Mouse (Mus musculus): ENCODE measurements at regions not wholly inside any gene's neighbourhood (a gene's known extent, or its start where the extent isn't known, plus 50 kb on each side); places are given as distances from the start of the nearest gene placed in this dataset.

- no peaks in the 10 kb centered on the region for H3K27me3 ChIP-seq (replicated peaks; ENCODE audit: control insufficient read depth, insufficient read depth, low read length)
- no peak overlapping the region for H3K27ac ChIP-seq (ENCODE audit: low read depth, low read length)
- no peak overlapping the region for H3K9ac ChIP-seq (ENCODE audit: low read depth, low read length)
- H3K4me3 ChIP-seq (ENCODE audit: low read length): no peak overlapping the region
- no peaks in the 10 kb centered on the region for H3K36me3 ChIP-seq (ENCODE audit: control insufficient read depth, insufficient read depth, low read length)
- no peak for ATAC-seq
- H3K4me1 ChIP-seq (ENCODE audit: control insufficient read depth, insufficient read depth, low read depth, low read length): no peaks in the 10 kb centered on the region
- H3K4me2 ChIP-seq (ENCODE audit: low read length): no peak overlapping the region
- no peaks in the 10 kb centered on the region for H3K9me3 ChIP-seq (ENCODE audit: control insufficient read depth, low read length)
Observed at GRCm38 (mm10) chr2:47263690-47264089, 1550.2 kb upstream of the Acvr2a start.

- 85% methylated on average over 2 of the region's 2 CpGs for WGBS
- no peak overlapping the region for H3K9ac ChIP-seq (ENCODE audit: low read depth, low read length)
Observed at GRCm38 (mm10) chr2:47265901-47266300, 1548.0 kb upstream of the Acvr2a start.

DNA sequence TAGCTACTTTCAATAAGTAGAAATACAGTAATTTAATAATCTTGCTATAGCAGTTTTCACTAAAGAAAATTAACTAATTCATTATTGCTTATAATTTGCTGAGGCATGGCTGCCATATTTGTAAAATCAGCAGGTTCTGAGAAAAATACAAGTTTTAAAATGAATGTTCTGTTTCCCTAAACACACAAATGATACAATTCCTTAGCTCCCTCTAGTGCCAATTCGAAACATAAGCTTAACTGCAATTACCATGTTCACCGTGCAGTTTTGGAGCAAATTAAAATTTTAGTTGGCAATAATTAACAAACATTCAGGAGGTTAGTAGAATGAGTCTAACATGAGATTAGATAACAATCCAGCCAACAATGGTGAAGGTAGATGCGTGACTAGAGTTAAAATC, 1518.4 kb upstream of the Acvr2a start:
- Histone ChIP-seq H3K4me3 (ENCODE audit: low read length) (no peak overlapping the region), H3K4me2 (ENCODE audit: low read length) (no peak overlapping the region), H3K9me3 (ENCODE audit: control insufficient read depth, low read length) (no peaks in the 10 kb centered on the region), H3K9ac (ENCODE audit: low read depth, low read length) (no peak overlapping the region), H3K27me3 (replicated peaks; ENCODE audit: control insufficient read depth, insufficient read depth, low read length) (no peaks in the 10 kb centered on the region), H3K4me1 (ENCODE audit: control insufficient read depth, insufficient read depth, low read depth, low read length) (no peaks in the 10 kb centered on the region), H3K36me3 (ENCODE audit: control insufficient read depth, insufficient read depth, low read length) (no peaks in the 10 kb centered on the region), H3K27ac (ENCODE audit: low read depth, low read length) (no peak overlapping the region)
- 43% methylated on average over 3 of the region's 3 CpGs for WGBS
- no peak for ATAC-seq

More at GRCm38 (mm10) chr2:47265901-47266300, 1548.0 kb upstream of the Acvr2a start:
- Histone ChIP-seq H3K9me3 (ENCODE audit: control insufficient read depth, low read length) (no peaks in the 10 kb centered on the region), H3K4me1 (ENCODE audit: control insufficient read depth, insufficient read depth, low read depth, low read length) (no peaks in the 10 kb centered on the region), H3K27me3 (replicated peaks; ENCODE audit: control insufficient read depth, insufficient read depth, low read length) (no peaks in the 10 kb centered on the region), H3K4me3 (ENCODE audit: low read length) (no peak overlapping the region), H3K4me2 (ENCODE audit: low read length) (no peak overlapping the region), H3K36me3 (ENCODE audit: control insufficient read depth, insufficient read depth, low read length) (no peaks in the 10 kb centered on the region), H3K27ac (ENCODE audit: low read depth, low read length) (no peak overlapping the region)
- ATAC-seq: no peak

DNA sequence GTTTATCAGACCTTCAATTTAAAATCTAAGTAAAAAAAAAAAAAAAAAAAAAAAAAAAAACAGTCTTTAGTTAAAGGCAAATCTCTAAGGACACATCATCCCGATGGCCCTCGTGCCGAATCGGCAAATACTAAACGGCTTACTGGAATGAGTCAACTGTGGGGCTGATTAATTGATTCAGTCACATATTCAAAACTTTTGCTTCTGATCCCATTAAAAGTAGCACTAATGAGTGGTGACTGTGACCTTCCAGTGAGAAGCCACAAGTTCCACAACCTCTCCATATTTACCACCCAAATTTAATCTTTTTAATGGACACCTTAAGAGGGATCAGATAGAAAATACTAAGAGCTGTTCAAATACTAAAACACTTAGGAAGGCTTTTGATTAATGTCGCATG, 1511.9 kb upstream of the Acvr2a start:
- Histone ChIP-seq H3K9ac (ENCODE audit: low read depth, low read length) (no peak overlapping the region), H3K27ac (ENCODE audit: low read depth, low read length) (no peak overlapping the region), H3K4me1 (ENCODE audit: control insufficient read depth, insufficient read depth, low read depth, low read length) (no peaks in the 10 kb centered on the region), H3K36me3 (ENCODE audit: control insufficient read depth, insufficient read depth, low read length) (no peaks in the 10 kb centered on the region), H3K27me3 (replicated peaks; ENCODE audit: control insufficient read depth, insufficient read depth, low read length) (no peaks in the 10 kb centered on the region), H3K4me2 (ENCODE audit: low read length) (no peak overlapping the region), H3K4me3 (ENCODE audit: low read length) (no peak overlapping the region), H3K9me3 (ENCODE audit: control insufficient read depth, low read length) (no peaks in the 10 kb centered on the region)
- WGBS: 74% methylated on average over 6 of the region's 6 CpGs
- ATAC-seq: no peak

DNA sequence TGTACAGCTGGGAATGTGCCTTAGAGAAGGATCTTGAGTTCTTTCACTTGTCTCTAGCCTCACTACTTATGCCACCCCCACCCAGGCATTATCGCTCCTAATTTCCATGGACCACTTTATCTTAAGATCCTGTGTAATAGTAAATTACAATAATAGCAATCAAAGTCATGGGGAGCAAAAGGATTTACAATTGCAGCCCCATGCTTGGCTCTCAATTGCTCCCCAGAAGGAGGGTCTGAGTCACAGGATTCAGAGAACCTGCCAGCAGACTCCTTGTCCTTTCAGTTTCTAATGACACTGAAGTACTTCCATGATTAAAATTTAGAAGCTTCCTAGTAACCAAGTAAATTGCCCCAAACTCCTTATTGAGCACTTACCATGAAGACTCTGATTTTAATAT, 1483.3 kb upstream of the Acvr2a start:
- Histone ChIP-seq H3K9me3 (ENCODE audit: control insufficient read depth, low read length) (no peaks in the 10 kb centered on the region), H3K27ac (ENCODE audit: low read depth, low read length) (no peak overlapping the region), H3K9ac (ENCODE audit: low read depth, low read length) (no peak overlapping the region), H3K27me3 (replicated peaks; ENCODE audit: control insufficient read depth, insufficient read depth, low read length) (no peaks in the 10 kb centered on the region), H3K36me3 (ENCODE audit: control insufficient read depth, insufficient read depth, low read length) (no peaks in the 10 kb centered on the region), H3K4me1 (ENCODE audit: control insufficient read depth, insufficient read depth, low read depth, low read length) (no peaks in the 10 kb centered on the region), H3K4me3 (ENCODE audit: low read length) (no peak overlapping the region), H3K4me2 (ENCODE audit: low read length) (no peak overlapping the region)
- no peak for ATAC-seq
- whole genome bisulfite sequencing: 74% methylated on average over 1 of the region's 1 CpGs

GRCm38 (mm10) chr2:47334406-47335113, 1479.3 kb upstream of the Acvr2a start:
- 41% methylated on average over 8 of the region's 8 CpGs for WGBS
- H3K4me1 ChIP-seq (ENCODE audit: control insufficient read depth, insufficient read depth, low read depth, low read length): no peaks in the 10 kb centered on the region
- ATAC-seq: peak; percentile 40; the same call in 1 of the 2 replicates

DNA sequence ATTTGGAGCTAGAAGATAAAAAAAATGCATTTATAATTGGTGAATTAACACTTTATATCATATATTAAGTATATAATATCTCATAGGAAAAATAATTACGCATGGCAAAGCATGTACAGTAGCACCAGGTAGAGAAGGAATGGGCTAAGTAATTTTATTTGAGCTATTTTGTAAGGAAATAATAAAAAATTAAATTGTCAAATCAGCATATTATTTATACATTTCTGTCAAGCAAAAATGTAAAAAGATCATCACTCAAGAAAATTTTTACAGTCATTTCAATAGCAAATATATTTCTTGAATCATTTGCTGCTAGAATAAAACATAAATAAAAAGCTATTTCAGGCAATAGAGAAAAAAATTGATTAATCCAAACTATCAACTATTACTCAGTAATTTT, 1450.4 kb upstream of the Acvr2a start:
- WGBS: 91% methylated on average over 1 of the region's 1 CpGs
- Histone ChIP-seq H3K27me3 (replicated peaks; ENCODE audit: control insufficient read depth, insufficient read depth, low read length) (no peaks in the 10 kb centered on the region), H3K4me2 (ENCODE audit: low read length) (no peak overlapping the region), H3K4me3 (ENCODE audit: low read length) (no peak overlapping the region), H3K27ac (ENCODE audit: low read depth, low read length) (no peak overlapping the region), H3K9ac (ENCODE audit: low read depth, low read length) (no peak overlapping the region), H3K4me1 (ENCODE audit: control insufficient read depth, insufficient read depth, low read depth, low read length) (no peaks in the 10 kb centered on the region), H3K9me3 (ENCODE audit: control insufficient read depth, low read length) (no peaks in the 10 kb centered on the region), H3K36me3 (ENCODE audit: control insufficient read depth, insufficient read depth, low read length) (no peaks in the 10 kb centered on the region)
- no peak for ATAC-seq

More at GRCm38 (mm10) chr2:47334406-47335113, 1479.3 kb upstream of the Acvr2a start:
- no peaks in the 10 kb centered on the region for H3K27me3 ChIP-seq (replicated peaks; ENCODE audit: control insufficient read depth, insufficient read depth, low read length)
- H3K9ac ChIP-seq (ENCODE audit: low read depth, low read length): no peak overlapping the region
- no peaks in the 10 kb centered on the region for H3K9me3 ChIP-seq (ENCODE audit: control insufficient read depth, low read length)
- no peak overlapping the region for H3K27ac ChIP-seq (ENCODE audit: low read depth, low read length)
- no peak overlapping the region for H3K4me3 ChIP-seq (ENCODE audit: low read length)
- H3K36me3 ChIP-seq (ENCODE audit: control insufficient read depth, insufficient read depth, low read length): no peaks in the 10 kb centered on the region
- no peak overlapping the region for H3K4me2 ChIP-seq (ENCODE audit: low read length)

- Histone ChIP-seq H3K9me3 (ENCODE audit: control insufficient read depth, low read length) (no peaks in the 10 kb centered on the region), H3K27ac (ENCODE audit: low read depth, low read length) (no peak overlapping the region), H3K27me3 (replicated peaks; ENCODE audit: control insufficient read depth, insufficient read depth, low read length) (no peaks in the 10 kb centered on the region), H3K4me2 (ENCODE audit: low read length) (no peak overlapping the region), H3K4me1 (ENCODE audit: control insufficient read depth, insufficient read depth, low read depth, low read length) (no peaks in the 10 kb centered on the region), H3K4me3 (ENCODE audit: low read length) (no peak overlapping the region), H3K9ac (ENCODE audit: low read depth, low read length) (no peak overlapping the region), H3K36me3 (ENCODE audit: control insufficient read depth, insufficient read depth, low read length) (no peaks in the 10 kb centered on the region)
- no peak for ATAC-seq
Observed at GRCm38 (mm10) chr2:47368296-47368695, 1445.6 kb upstream of the Acvr2a start.

Data from hindbrain, embryonic 16.5 days (tissue).